Mouse (Mus musculus) megakaryocyte, embryonic 14.5 days (primary cell): ENCODE measurements around the gene Phyh.

Experiments used
- FLI1 ChIP-seq: IDR thresholded peaks from 2 replicates; pipeline ENCODE4 v1.6.1; 2012; ENCODE audit warnings: low read length, inconsistent platforms, mixed read lengths
- GATA1 ChIP-seq: IDR thresholded peaks from 3 replicates; pipeline ENCODE4 v1.6.1; 2012; ENCODE audit warnings: mixed read lengths, low read length, inconsistent platforms, borderline replicate concordance

- no peak for TF ChIP-seq GATA1
- no peak for TF ChIP-seq FLI1
Observed at GRCm38 (mm10) chr2:4975807-4976206, 57.0 kb downstream of the Phyh start, which contains the start of gene Ucma.
